Mouse (Mus musculus) heart, adult 2 months (tissue): Measurements from ENCODE around the gene Pak6.

Source experiments
- CTCF ChIP-seq: fragments of 200-600 bp; IDR thresholded peaks from 2 replicates; pipeline ENCODE4 v1.8.1; 2022; ENCODE audit warnings: antibody characterized with exemption, mild to moderate bottlenecking, moderate library complexity
- POLR2A ChIP-seq: fragments of 200-500 bp; IDR thresholded peaks from 2 replicates; pipeline ENCODE4 v1.6.1; 2011; ENCODE audit warnings: mild to moderate bottlenecking, low read depth, low read length, control low read depth; ENCODE audit not compliant: insufficient read depth

DNA sequence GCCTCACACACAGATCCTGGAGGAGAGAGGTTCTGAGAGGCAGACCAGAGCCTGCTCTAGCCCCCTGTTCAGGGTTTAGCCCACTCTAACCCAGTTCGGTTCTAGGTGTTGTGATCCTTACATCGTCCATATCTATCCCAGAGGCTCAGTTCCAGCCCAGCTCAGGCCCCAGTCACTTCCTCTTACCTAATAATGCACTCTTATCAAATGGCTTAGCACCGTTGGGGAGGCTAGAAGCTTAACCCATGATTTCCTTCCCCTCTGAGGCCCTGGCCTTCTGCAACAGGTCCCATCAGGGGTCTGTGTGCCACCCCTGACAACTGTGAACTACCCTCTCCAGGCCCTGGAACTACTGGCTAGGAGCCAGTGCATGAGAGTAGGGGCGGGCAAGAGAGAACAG, 66.1 kb downstream of the Pak6 start:
- no peak for TF ChIP-seq CTCF
- TF ChIP-seq POLR2A: no peak
